Mouse (Mus musculus) CH12.LX (cell line): ENCODE data around the gene Glt8d2. TPM values are rescaled to one million over a fixed set of nuclear protein-coding genes. Genes with fewer than 3 reads are reported as not detected.

ENCODE experiments used
- DNase-seq: peaks from one replicate; pipeline ENCODE4 v3.0.0-alpha.2; 2013; ENCODE audit errors: extremely low read depth
- H3K27ac ChIP-seq: 2 replicates; pipeline ENCODE4 v1.5.1; 2012; ENCODE audit warnings: low read depth, mild to moderate bottlenecking, control low read depth, moderate library complexity; ENCODE audit not compliant: insufficient read depth
- H3K27me3 ChIP-seq: replicated peaks from 2 replicates; pipeline ENCODE3; 2012; ENCODE audit warnings: inconsistent platforms
- H3K36me3 ChIP-seq, 2 experiments: replicated peaks in 1 of 2; 2 replicates each; pipeline versions ENCODE3 to v1.6.1; 2012; ENCODE audit warnings: inconsistent platforms in 1 of 2, low read length in 1 of 2, mild to moderate bottlenecking in 1 of 2, mixed read lengths in 1 of 2, moderate library complexity in 1 of 2; ENCODE audit not compliant: control insufficient read depth in 1 of 2, insufficient read depth in 1 of 2
- H3K4me1 ChIP-seq, 2 experiments: 2 replicates each; pipeline ENCODE4 v1.6.1; 2012; ENCODE audit warnings: inconsistent platforms in 1 of 2, moderate library complexity in 1 of 2; ENCODE audit not compliant: insufficient read depth in 2 of 2, control insufficient read depth in 1 of 2
- H3K4me2 ChIP-seq: 2 replicates; pipeline ENCODE4 v1.6.1; 2012; ENCODE audit warnings: low read depth, mild to moderate bottlenecking, control low read depth; ENCODE audit not compliant: poor library complexity, insufficient read depth, severe bottlenecking
- H3K4me3 ChIP-seq, 3 experiments: fragments of 150-350 bp in 1 of 3; sonication (generic) in 1 of 3; replicated peaks in 1 of 3; 2 replicates each; pipeline versions ENCODE3 to v1.5.1; 2011 to 2012; ENCODE audit warnings: low read depth in 2 of 3, low read length in 2 of 3, mild to moderate bottlenecking in 2 of 3, moderate library complexity in 2 of 3, control low read depth in 1 of 3, improper control_type of control experiment in 1 of 3, inconsistent platforms in 1 of 3, mixed read lengths in 1 of 3; ENCODE audit not compliant: poor library complexity in 1 of 3
- H3K79me2 ChIP-seq: replicated peaks from 2 replicates; pipeline ENCODE4 v1.6.1; 2012; ENCODE audit warnings: mild to moderate bottlenecking, moderate library complexity; ENCODE audit not compliant: control insufficient read depth, poor library complexity, insufficient read depth, severe bottlenecking; ENCODE audit errors: extremely low read depth
- H3K9ac ChIP-seq: 2 replicates; pipeline ENCODE4 v1.6.1; 2012; ENCODE audit warnings: low read depth, mild to moderate bottlenecking, control low read depth, moderate library complexity; ENCODE audit not compliant: insufficient read depth
- H3K9me3 ChIP-seq: replicated peaks from 2 replicates; pipeline ENCODE3; 2012; ENCODE audit warnings: low read length, inconsistent platforms, mixed read lengths
- BHLHE40 ChIP-seq: IDR thresholded peaks from 2 replicates; pipeline ENCODE4 v1.6.1; 2011; ENCODE audit warnings: mild to moderate bottlenecking, low read depth, low read length, improper control_type of control experiment
- CHD2 ChIP-seq: IDR thresholded peaks from 2 replicates; pipeline ENCODE4 v1.6.1; 2011; ENCODE audit warnings: low read length, improper control_type of control experiment
- CTCF ChIP-seq, 2 experiments: IDR thresholded peaks in 1 of 2; conservative IDR thresholded peaks in 1 of 2; 2 replicates each; pipeline ENCODE4 v1.5.1; 2011 to 2012; ENCODE audit warnings: low read depth in 2 of 2, low read length in 2 of 2, improper control_type of control experiment in 1 of 2, inconsistent platforms in 1 of 2, mild to moderate bottlenecking in 1 of 2, moderate library complexity in 1 of 2
- ELF1 ChIP-seq: IDR thresholded peaks from 2 replicates; pipeline ENCODE4 v1.6.1; 2014; ENCODE audit warnings: low read depth, mild to moderate bottlenecking, inconsistent platforms, low read length, improper control_type of control experiment
- EP300 ChIP-seq: IDR thresholded peaks from 2 replicates; pipeline ENCODE4 v1.6.1; 2011; ENCODE audit warnings: low read length, improper control_type of control experiment
- GABPA ChIP-seq: IDR thresholded peaks from 2 replicates; pipeline ENCODE4 v1.6.1; 2012; ENCODE audit warnings: low read depth, low read length, improper control_type of control experiment, inconsistent platforms; ENCODE audit not compliant: insufficient replicate concordance
- KAT2A ChIP-seq: IDR thresholded peaks from 2 replicates; pipeline ENCODE4 v1.6.1; 2012; ENCODE audit warnings: low read length, improper control_type of control experiment, inconsistent platforms; ENCODE audit not compliant: insufficient replicate concordance
- MAX ChIP-seq: IDR thresholded peaks from 2 replicates; pipeline ENCODE4 v1.6.1; 2011; ENCODE audit warnings: low read length, improper control_type of control experiment
- MAZ ChIP-seq: IDR thresholded peaks from 2 replicates; pipeline ENCODE4 v1.6.1; 2012; ENCODE audit warnings: low read depth, mild to moderate bottlenecking, inconsistent platforms, low read length, improper control_type of control experiment, moderate library complexity
- MEF2A ChIP-seq: IDR thresholded peaks from 2 replicates; pipeline ENCODE4 v1.6.1; 2014; ENCODE audit warnings: low read depth, mild to moderate bottlenecking, inconsistent platforms, low read length, improper control_type of control experiment, borderline replicate concordance
- MYC ChIP-seq: IDR thresholded peaks from 2 replicates; pipeline ENCODE4 v1.6.1; 2011; ENCODE audit warnings: low read depth, mild to moderate bottlenecking, improper control_type of control experiment, low read length
- NELFE ChIP-seq: IDR thresholded peaks from 2 replicates; pipeline ENCODE4 v1.6.1; 2011; ENCODE audit warnings: low read depth, low read length, improper control_type of control experiment
- POLR2A ChIP-seq: IDR thresholded peaks from 2 replicates; pipeline ENCODE4 v1.6.1; 2011; ENCODE audit warnings: low read depth, mild to moderate bottlenecking, improper control_type of control experiment, low read length
- POLR2AphosphoS2 ChIP-seq: IDR thresholded peaks from 2 replicates; pipeline ENCODE4 v1.6.1; 2011; ENCODE audit warnings: low read depth, low read length, improper control_type of control experiment
- RAD21 ChIP-seq: IDR thresholded peaks from 2 replicates; pipeline ENCODE4 v1.6.1; 2011; ENCODE audit warnings: low read depth, mild to moderate bottlenecking, low read length, improper control_type of control experiment, moderate library complexity
- RCOR1 ChIP-seq: conservative IDR thresholded peaks from 2 replicates; pipeline ENCODE4 v1.6.1; 2012; ENCODE audit warnings: low read depth, mild to moderate bottlenecking, inconsistent platforms, low read length, improper control_type of control experiment
- SIN3A ChIP-seq: IDR thresholded peaks from 2 replicates; pipeline ENCODE4 v1.6.1; 2012; ENCODE audit warnings: low read length, improper control_type of control experiment, inconsistent platforms
- SMC3 ChIP-seq: IDR thresholded peaks from 2 replicates; pipeline ENCODE4 v1.6.1; 2011; ENCODE audit warnings: low read depth, low read length, improper control_type of control experiment
- TBP ChIP-seq: conservative IDR thresholded peaks from 2 replicates; pipeline ENCODE4 v1.6.1; 2011; ENCODE audit warnings: low read depth, low read length, improper control_type of control experiment
- TCF12 ChIP-seq: IDR thresholded peaks from 2 replicates; pipeline ENCODE4 v1.6.1; 2014; ENCODE audit warnings: low read depth, mild to moderate bottlenecking, inconsistent platforms, low read length, improper control_type of control experiment
- UBTF ChIP-seq: IDR thresholded peaks from 2 replicates; pipeline ENCODE4 v1.6.1; 2012; ENCODE audit warnings: low read depth, mild to moderate bottlenecking, inconsistent platforms, low read length, improper control_type of control experiment, moderate library complexity
- USF1 ChIP-seq: IDR thresholded peaks from 2 replicates; pipeline ENCODE4 v1.6.1; 2014; ENCODE audit warnings: low read depth, mild to moderate bottlenecking, inconsistent platforms, low read length, improper control_type of control experiment
- USF2 ChIP-seq: conservative IDR thresholded peaks from 2 replicates; pipeline ENCODE4 v1.6.1; 2011; ENCODE audit warnings: low read depth, low read length, improper control_type of control experiment
- ZMIZ1 ChIP-seq: IDR thresholded peaks from 2 replicates; pipeline ENCODE4 v1.6.1; 2012; ENCODE audit warnings: low read depth, mild to moderate bottlenecking, inconsistent platforms, low read length, improper control_type of control experiment
- dilution Hi-C: fragments of 300-500 bp; cut with MboI; formaldehyde crosslinking; loops from 2 replicates; pipeline ENCODE4 v1.14.3; 2020; ENCODE audit warnings: low sequenced_read_pairs; ENCODE audit not compliant: extremely low pct_unique_long_range_greater_than_20kb, extremely low pct_ligation_motif_present
- in situ Hi-C: fragments of 300-500 bp; cut with MboI; formaldehyde crosslinking; loops from 3 replicates; pipeline ENCODE4 v1.14.3; 2019; ENCODE audit warnings: low sequenced_read_pairs, low pct_ligation_motif_present, low pct_unique_long_range_greater_than_20kb, mixed read lengths
- polyA plus RNA-seq: library from polyadenylated mRNA; unstranded; fragments of >175 nt; gene quantifications from 2 replicates; pipeline ENCODE4 v1.2.1, GENCODE M21; 2012; ENCODE audit warnings: low read depth; ENCODE audit not compliant: insufficient read length
- total RNA-seq, 2 experiments: library from RNA; depleted of rRNA; stranded (reverse); fragments of 300-350 nt in 1 of 2; fragments of >200 nt in 1 of 2; gene quantifications; 2 replicates each; pipeline ENCODE4 v1.2.3; 2012 to 2014

Glt8d2 gene
- total and polyA plus RNA-seq, 3 experiments, result not detected

DNA sequence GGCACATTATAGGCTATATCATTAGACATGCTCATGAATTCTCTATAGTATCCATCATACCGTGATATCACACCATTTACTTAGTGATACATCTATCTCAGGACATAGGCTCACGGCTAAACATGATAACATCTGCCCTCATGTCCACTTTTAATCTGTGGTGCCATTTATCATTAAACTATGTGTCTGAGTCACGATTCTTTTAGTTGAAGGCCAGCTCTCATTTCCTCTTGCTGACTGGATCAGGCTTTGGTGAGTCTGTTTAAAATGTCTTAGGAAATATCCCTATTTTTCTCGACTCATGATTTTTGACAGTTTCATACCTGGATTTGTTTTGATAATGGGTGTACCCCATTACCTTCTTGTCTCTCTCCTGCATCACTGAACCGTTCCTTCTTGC lies 5.5 kb upstream of the Glt8d2 start, which contains the start of gene Hcfc2:
Gene Hcfc2, plus strand, starts transcription at position 205 of the 400 bp plus-strand sequence.
- TF ChIP-seq EP300, result no peak
- TF ChIP-seq ELF1, result no peak
- TF ChIP-seq POLR2A, result no peak
- no peak for TF ChIP-seq CTCF (conservative IDR thresholded peaks at IDR 0.05 in 1 of 2, IDR thresholded peaks at IDR 0.05 in 1 of 2; ENCODE audit: low read depth in 2 of 2, low read length in 2 of 2)
- no peak for TF ChIP-seq ZMIZ1
- no peak for TF ChIP-seq RAD21
- TF ChIP-seq USF1, result no peak
- no peak for TF ChIP-seq RCOR1
- TF ChIP-seq MYC, result no peak
- TF ChIP-seq BHLHE40, result no peak
- no peak for TF ChIP-seq MAZ
- no peak for TF ChIP-seq SMC3
- TF ChIP-seq NELFE, result no peak
- TF ChIP-seq MEF2A, result no peak
- no peak for TF ChIP-seq SIN3A
- no peak for TF ChIP-seq KAT2A
- no peak for TF ChIP-seq CHD2
- TF ChIP-seq, all 38 proteins: peak for 0
- Histone ChIP-seq H3K4me3 (no peak within 1 kb of the TSS), H3K27ac (no peak within 1 kb of the TSS), H3K79me2 (no peaks in the 10 kb centered on the region; the same call in 1 of the 2 replicates), H3K4me1 (peaks cover 11 to 33% of the 10 kb centered on the region in 2 experiments), H3K4me2 (0 out of 2 replicates have a peak within 1 kb of the TSS, but pooled peaks have one; percentile 18), H3K27me3 (no peaks in the 10 kb centered on the region), H3K9ac (no peak within 1 kb of the TSS), H3K36me3 (no peaks in the 10 kb centered on the region), H3K9me3 (no peaks in the 10 kb centered on the region)
- no peak for DNase-seq
- in situ Hi-C loops, result no loop called here
- dilution Hi-C loops, result no loop called here

DNA sequence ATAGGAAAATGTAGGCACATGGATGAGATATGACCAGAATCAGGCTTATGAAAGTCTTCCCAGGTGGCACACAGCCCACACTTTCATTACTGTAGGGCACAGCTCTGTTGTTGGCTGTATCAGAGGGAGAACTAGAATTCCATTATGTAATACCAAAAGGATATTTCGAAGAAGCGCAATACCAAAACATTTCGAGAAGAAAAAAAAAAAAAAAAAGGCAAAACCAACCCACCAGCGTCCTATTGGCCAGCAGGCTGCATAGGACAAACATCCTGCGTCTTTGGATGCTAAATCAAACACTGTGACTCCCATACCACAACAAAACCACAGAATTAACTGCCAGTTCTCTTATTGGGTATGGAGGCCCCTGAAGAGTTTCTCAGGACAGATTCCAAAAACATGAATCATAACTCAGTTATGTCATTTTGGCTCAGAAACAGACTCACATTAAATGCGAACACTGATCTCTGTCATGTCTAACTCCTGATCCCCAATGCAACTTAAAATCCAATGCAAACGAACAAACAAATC lies 704 bp downstream of the Glt8d2 start:
- in situ Hi-C loops (no loop called here), dilution Hi-C loops (no loop called here)
- DNase-seq, result no peak
- Histone ChIP-seq H3K27ac (no peak overlapping the region), H3K9ac (no peak overlapping the region), H3K4me2 (no peak overlapping the region), H3K36me3 (no peaks in the 10 kb centered on the region), H3K79me2 (no peaks in the 10 kb centered on the region), H3K9me3 (peaks cover 2% of the 10 kb centered on the region), H3K4me1 (no peaks in the 10 kb centered on the region), H3K27me3 (peaks cover 1% of the 10 kb centered on the region), H3K4me3 (no peak overlapping the region)
- no peak for TF ChIP-seq MAX
- no peak for TF ChIP-seq RAD21
- no peak for TF ChIP-seq TBP
- TF ChIP-seq ELF1, result no peak
- TF ChIP-seq TCF12, result no peak
- no peak for TF ChIP-seq SMC3
- TF ChIP-seq MAZ, result no peak
- TF ChIP-seq POLR2AphosphoS2, result no peak
- no peak for TF ChIP-seq UBTF
- TF ChIP-seq USF2, result no peak
- no peak for TF ChIP-seq GABPA
